Mouse (Mus musculus): ENCODE measurements at regions not wholly inside any gene's neighbourhood (a gene's known extent, or its start where the extent isn't known, plus 50 kb on each side); places are given as distances from the start of the nearest gene placed in this dataset.

DNA sequence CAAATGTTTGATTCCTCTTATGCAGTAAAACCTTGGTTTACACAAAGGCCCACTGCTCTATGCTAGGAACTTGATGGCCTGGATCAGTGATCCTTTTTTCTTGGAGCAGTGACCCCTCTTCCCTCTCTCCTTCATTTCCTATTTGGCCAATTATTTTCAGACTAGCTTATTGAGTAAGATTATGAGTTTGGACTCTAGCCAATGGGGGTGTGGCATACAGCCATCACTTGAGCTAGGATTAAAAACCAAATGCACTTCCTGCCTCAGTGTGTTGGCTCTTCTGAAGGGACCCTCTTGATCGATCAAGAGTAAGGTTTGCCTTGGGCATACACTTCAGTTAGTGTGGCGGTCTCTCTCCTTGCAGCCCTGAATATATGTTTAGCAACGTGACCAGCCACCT is 1172.6 kb upstream of the Gulo start:
- in situ Hi-C loops (cut with MboI; ENCODE audit: unreplicated experiment in 2 of 2) = loop anchor here in 1 of 2 experiments (10.0 kb wide), 1 partner anchor 137 kb away; no protein-coding TSS in a partner anchor

DNA sequence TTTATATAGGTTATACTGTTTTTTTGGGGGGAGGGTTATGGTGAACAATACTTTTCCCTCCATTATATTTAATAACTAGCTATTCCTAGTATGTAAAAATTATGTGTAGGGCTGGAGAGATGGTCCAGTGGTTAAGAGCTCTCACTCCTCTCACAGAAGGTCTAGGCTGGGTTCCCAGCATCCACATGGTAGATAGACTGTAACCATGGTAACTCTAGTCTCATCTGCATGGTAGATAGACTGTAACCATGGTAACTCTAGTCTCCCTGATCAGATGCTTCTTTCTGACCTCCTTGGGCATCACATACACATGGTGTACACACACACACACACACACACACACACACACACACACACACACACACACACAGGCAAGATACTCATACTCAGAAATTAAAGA is 1170.5 kb upstream of the Gulo start:
- in situ Hi-C loops (cut with MboI; ENCODE audit: unreplicated experiment in 2 of 2) = no loop called here

DNA sequence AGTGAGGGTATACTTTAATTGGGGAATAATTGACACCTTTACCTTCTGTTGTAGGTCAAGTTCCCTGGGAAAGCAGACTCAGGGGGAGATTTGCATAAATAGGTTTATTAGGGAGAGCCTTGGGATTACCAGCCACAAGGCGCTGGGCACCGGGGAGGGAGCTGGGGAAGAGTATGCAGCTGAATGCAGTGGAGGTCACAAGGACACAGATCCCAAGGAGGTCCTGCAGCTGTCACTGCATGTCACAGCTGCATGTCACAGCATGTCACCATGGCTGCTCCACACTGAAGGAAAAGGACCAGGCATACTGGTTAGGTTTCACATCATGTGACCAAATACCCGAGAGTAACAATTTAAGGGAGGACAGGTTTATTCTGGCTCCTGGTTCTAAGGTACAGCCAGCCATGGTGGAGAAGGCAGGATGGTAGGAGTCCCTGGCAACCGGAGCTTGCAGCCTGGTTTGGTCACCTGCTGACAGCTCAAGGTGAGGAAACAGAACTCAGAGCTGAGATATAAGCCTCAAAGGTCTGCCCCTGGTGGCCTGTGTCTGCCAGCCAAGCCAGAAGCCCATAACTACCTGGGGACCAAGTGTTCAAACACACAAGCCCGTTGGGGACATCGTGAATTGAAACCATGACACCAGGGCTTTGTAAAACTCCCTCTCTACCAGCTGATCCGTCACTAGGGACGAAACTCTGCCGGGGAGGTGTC is 1169.5 kb upstream of the Gulo start:
- in situ Hi-C loops (cut with MboI; ENCODE audit: unreplicated experiment in 2 of 2) = no loop called here

DNA sequence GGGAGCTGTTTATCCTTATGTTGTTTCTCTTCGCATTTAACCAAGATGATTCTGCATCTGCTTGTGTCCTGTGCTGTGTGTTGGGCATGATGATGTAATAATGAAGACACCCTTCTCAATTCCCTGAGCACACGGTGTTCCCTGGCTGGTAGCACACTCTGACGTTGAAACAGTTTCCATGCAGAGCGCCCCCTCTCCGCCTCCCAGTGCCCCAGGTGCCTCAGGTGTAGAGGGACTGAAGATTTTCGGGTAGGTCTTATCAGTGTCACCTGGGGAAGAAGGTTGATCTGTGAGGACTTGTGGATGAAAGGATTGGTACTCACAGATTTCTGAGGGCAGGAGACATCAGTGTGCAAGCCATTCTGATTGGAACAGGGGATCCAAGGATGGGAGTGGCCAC is 1167.7 kb upstream of the Gulo start:
- in situ Hi-C loops (cut with MboI; ENCODE audit: unreplicated experiment in 2 of 2) = no loop called here

GRCm38 (mm10) chr14:67176100-67176499 is 1167.1 kb upstream of the Gulo start:
- in situ Hi-C loops (cut with MboI; ENCODE audit: unreplicated experiment in 2 of 2) = no loop called here

DNA sequence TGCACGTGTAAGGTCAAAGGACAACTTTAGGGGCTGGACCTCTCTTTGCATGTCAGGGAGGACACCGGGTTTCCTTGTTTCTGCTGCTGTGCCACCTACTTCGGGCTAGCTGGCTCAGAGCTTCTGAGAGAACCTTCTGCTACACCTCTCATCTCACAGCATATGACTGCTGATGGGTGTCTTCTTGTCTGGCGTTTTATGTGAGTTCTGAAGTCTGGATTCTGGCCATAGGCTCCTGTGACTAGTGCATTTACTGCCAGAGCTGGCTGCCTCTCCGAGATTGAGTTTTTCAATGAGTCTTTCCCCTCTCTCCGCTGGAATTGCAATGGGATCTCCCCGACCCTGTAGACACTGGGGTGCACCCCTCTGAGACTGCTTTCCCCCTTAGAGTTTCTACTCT is 1165.9 kb upstream of the Gulo start:
- in situ Hi-C loops (cut with MboI; ENCODE audit: unreplicated experiment in 2 of 2) = no loop called here

GRCm38 (mm10) chr14:67170801-67171200 is 1161.8 kb upstream of the Gulo start:
- in situ Hi-C loops (cut with MboI; ENCODE audit: unreplicated experiment in 2 of 2) = no loop called here

GRCm38 (mm10) chr14:67170248-67170647 is 1161.2 kb upstream of the Gulo start:
- in situ Hi-C loops (cut with MboI; ENCODE audit: unreplicated experiment in 2 of 2) = no loop called here

GRCm38 (mm10) chr14:67169201-67169600 is 1160.2 kb upstream of the Gulo start:
- in situ Hi-C loops (cut with MboI; ENCODE audit: unreplicated experiment in 2 of 2) = no loop called here

GRCm38 (mm10) chr14:67159996-67160395 is 1151.0 kb upstream of the Gulo start:
- in situ Hi-C loops (cut with MboI; ENCODE audit: unreplicated experiment in 2 of 2) = no loop called here

GRCm38 (mm10) chr14:67158867-67159266 is 1149.9 kb upstream of the Gulo start:
- in situ Hi-C loops (cut with MboI; ENCODE audit: unreplicated experiment in 2 of 2) = no loop called here

GRCm38 (mm10) chr14:67156366-67156765 is 1147.4 kb upstream of the Gulo start:
- in situ Hi-C loops (cut with MboI; ENCODE audit: unreplicated experiment in 2 of 2) = no loop called here

GRCm38 (mm10) chr14:67153621-67154020 is 1144.6 kb upstream of the Gulo start:
- in situ Hi-C loops (cut with MboI; ENCODE audit: unreplicated experiment in 2 of 2) = no loop called here

DNA sequence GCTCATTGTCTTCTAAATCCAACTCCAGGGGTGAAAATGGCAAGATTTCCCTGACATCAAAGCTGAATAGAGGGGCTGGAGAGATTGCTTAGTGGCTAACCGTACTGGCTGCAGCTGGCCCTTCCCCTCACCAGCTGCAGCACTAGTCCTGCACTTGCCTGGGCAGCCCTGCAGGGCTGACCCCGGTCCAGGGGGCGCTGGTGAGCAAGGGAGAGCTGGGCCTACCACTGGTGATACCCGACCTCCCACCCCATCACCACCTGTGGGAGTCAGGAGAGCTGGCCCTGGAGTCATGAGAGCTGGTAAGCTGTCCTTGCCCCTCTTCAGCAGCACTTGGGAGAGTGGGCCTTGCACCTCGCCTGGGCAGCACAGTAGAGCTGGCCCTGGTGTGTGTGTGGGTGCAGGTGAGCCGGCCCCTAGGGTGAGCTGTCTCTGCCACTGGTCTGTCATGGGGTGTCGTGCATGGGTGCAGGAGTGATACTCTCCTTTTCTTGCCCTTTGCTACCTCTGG is 1141.0 kb upstream of the Gulo start:
- in situ Hi-C loops (cut with MboI; ENCODE audit: unreplicated experiment in 2 of 2) = no loop called here

DNA sequence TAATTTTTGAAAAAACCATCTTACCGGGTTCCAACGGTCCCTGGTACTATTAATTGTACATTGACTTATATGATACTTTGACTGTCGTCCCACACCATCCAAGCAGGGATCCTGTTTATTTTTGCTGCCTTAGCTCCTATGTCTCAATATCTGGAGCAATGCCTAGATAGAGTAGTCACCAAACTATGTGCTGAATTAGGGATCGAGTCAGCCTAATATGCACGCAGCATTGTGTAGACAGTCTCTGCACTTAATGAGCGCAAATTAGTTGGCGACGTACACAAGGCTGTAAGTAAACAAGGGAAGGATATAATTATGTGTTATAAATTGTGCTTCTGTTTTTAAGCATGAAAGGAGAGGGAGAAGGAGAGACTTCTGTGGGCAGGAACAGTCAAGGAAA is 1140.1 kb upstream of the Gulo start:
- in situ Hi-C loops (cut with MboI; ENCODE audit: unreplicated experiment in 2 of 2) = no loop called here

DNA sequence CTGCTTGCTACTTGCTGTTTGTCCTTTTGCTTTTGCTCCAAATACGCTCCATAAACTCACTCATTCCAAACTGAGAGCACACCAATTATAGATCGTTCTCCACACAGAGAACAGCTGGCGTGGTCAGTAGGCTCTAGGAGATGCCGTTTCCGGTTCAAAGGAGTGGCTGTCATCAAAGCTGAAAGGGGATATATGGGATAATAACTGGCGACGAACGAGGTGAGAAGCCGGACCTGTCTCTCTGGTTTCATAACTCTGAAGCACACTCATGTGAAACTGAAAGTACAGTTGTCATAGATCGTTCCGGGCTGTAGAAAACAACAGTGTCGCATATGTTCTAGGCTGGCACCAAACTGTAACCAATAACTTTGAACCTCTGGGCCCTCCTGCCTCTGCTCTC is 1137.6 kb upstream of the Gulo start:
- in situ Hi-C loops (cut with MboI; ENCODE audit: unreplicated experiment in 2 of 2) = no loop called here

DNA sequence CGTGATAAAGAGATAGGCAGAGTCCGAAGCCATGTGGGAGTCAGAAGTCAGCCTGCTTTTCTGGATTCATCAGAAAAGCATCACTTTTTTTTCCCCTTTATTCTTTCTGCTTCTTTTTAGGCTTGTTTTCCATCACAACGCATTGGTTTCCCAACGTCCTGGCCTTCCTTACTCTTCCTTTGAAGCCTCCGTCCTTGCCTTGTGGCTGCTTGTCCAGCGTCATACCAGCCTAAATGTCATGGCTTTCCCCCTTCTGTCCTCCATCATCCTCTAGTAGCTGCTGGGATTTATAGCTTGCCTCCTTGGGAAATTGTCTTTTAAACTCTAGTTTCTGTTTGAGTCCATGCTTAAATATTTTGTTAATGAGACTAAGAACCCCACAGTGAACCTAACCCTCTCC is 1136.0 kb upstream of the Gulo start:
- in situ Hi-C loops (cut with MboI; ENCODE audit: unreplicated experiment in 2 of 2) = no loop called here

DNA sequence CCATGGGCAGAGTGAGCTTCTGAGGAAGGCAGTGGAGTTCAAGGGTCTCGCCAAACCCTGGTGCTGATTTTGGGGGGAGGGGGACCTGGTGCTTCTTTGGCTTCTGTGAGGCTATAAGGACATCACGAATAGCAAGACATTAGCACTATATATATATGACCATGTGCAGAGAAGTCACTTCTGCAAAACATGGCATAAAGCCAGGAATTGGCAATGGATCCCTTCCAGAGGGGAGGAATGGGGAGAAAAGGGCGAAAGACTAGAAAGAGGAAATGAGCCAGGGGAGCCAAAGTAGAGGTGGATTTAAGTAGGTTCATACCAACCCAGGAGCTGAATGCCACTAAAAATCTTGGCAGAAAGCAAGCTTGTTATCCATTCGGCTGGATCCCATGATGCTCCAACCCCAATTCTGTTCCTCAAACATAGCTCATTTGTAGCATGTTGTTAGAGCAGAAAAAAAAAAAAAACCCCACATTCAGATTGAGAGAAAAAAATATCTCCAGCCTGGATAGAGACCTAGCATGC is 1135.5 kb upstream of the Gulo start:
- in situ Hi-C loops (cut with MboI; ENCODE audit: unreplicated experiment in 2 of 2) = no loop called here

GRCm38 (mm10) chr14:67143826-67144225 is 1134.8 kb upstream of the Gulo start:
- in situ Hi-C loops (cut with MboI; ENCODE audit: unreplicated experiment in 2 of 2) = no loop called here

DNA sequence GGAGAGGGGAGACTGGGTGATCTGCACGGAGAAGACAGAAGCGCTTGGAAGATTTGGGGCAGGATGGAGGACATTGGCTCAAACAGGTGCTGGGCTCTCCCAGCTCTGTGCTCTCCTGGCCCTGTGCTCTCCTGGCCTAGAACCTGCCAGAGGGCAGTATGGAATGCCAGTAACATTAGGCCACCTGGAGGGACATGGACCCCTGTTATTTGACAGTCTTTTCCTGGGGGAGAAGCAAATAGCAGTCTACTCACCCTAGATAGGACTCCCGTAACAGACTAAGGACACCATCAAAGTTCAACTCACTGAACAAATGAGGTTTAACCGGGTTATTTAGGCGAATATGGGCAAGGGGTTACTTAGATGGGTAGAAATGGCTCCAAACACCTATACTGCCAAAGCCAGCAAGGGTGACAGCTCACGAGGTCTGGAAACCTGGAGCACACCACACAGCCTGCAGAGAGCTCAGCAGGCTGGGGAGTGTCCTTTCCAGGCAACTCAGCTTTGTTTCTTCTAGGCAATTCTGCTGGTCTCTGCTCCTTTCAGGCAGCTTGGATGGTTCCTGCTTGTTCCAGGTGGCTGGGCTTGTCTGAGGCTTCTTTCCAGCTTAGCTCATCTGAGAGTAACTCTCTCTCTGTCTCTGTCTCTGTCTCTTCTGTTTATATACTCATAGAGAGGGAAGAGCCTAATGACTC is 1133.7 kb upstream of the Gulo start:
- in situ Hi-C loops (cut with MboI; ENCODE audit: unreplicated experiment in 2 of 2) = no loop called here

DNA sequence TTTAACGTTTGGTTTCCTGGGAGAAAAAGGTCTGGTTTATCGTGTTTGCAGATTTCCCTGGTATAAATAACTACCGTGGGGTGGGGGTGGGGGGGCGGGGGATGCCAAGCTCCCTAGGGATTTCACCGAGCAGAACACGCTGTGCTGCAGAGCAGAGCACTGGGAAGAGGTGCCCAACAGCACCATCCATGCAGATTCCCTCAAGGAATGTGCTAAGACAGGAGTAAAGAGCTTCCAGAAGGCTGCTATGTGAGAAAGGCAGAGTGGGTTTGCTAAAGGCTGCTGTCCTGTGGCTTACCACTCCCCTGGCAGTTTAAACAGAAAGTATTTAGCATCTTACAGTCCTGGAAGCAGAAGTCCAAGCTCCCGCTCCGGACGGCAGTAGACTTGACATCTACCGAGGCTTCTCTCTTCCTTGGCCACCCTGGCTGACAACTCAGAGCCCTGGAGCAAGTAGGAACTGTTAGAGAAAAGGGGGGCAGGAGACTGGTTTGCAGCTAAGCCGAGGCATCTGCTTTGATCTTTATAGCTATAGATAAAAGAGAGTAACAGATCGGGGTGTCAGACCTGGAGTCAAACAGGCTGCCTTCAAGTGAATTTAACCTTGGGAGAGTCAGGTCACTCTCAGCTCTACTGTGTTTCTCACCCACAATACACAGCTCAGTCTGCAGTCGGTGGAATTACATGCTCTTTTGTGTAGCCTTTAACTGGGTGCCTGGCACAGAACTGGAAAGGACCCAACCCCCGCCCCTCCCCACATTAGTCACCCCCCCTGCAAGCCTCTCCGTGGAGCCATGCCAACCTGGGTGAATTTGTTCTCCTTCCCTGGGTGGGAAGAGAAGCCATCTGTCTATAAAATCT is 1132.8 kb upstream of the Gulo start:
- in situ Hi-C loops (cut with MboI; ENCODE audit: unreplicated experiment in 2 of 2) = no loop called here
